Mouse (Mus musculus) bone marrow, adult 2 months (tissue): Measurements from ENCODE around the gene Zfp27.

Experiments used
- CTCF ChIP-seq: fragments of 200-500 bp; IDR thresholded peaks from 2 replicates; pipeline ENCODE4 v1.5.1; 2011; ENCODE audit warnings: low read length, control low read depth; ENCODE audit not compliant: control insufficient read depth, insufficient read depth
- POLR2A ChIP-seq: fragments of 200-500 bp; IDR thresholded peaks from 2 replicates; pipeline ENCODE4 v1.6.1; 2011; ENCODE audit warnings: low read depth, mild to moderate bottlenecking, control low read depth, low read length, borderline replicate concordance; ENCODE audit not compliant: control insufficient read depth

DNA sequence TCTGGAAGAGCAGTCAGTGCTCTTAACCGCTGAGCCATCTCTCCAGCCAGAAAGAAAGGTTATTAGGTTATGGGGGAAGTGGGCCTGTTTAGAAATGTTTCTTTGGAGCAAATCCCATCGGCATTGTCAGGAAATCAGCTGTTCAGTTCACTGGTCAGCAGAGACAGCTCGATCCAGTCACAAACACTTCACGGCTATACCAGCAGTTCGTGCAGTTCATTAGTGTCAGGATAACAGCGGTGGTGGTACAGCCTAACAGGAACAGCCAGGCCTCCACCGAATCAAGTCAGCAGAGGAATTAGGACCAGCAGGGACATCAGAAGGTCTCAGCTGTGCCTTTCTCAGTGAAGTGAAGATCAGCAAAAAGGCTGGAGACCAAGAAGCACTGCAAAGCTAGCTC, 25.5 kb downstream of the Zfp27 start:
- TF ChIP-seq POLR2A (no peak), CTCF (no peak)
